Mouse (Mus musculus): ENCODE measurements around the gene Igf2bp1. TPM values are rescaled to one million over a fixed set of nuclear protein-coding genes. Genes with fewer than 3 reads are reported as not detected.
"Not testable (repeated sequence)": the region's sequence is repeated elsewhere in the genome, so short reads cannot be mapped to it uniquely, and the experiment has no call there.

Gene Igf2bp1
- total RNA-seq, 1 experiment from 2014 or later, result not detected

DNA sequence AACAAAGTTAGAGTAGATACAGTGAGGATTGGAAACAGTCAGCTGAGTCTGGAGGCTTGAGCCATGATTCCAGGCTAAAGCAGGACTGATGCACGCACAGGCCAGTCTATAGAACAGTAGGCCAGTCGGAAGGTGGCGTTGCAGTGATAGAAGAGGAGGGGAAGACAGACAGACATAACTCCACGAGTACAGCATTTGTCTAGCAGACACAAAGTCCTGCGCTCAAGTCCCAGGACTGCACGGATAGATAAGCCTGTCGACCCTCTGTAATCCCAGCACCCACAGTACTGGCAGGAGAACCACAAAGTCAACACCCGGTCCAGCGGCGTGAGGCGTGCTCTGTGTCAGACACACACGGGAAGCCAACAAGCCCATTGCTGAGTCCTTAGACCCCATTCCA is 23.9 kb downstream of the Igf2bp1 start:
- ATAC-seq (replicated peaks in 1 of 2; ENCODE audit: insufficient read depth in 1 of 2, low FRiP score in 2 of 2, low TSS enrichment in 1 of 2, low read depth in 1 of 2, poor library complexity in 2 of 2, severe bottlenecking in 2 of 2), result no peak

DNA sequence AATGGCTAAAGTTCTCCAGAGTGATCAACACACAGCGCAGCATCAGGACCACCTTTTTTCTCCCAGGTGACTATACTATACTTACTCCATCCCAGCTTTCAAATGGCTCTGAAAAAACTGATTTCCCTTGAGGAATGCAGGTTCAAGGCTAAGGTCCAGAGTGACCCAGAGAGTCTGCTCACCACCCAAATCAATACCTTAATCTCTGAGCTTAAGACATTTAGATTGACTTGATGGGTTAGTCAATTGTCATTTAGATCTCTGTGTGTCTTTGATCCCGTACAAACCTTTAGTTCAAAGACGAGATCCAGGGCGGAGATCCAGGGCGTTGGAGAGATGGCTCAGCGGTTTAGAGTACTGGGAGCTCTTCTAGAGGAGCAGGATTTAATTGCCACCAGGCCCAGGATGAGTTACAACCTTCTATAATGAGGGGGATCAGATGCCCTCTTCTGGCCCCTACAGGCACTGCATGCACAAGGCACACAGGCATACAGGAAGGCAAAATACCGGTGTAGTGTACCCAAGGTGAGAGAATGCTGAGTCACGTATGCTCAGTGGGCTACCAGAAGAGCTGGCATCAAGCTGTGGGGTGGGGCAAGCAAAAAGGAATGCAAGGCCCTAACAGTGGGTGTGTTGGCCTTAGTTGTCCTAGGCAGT is 24.9 kb downstream of the Igf2bp1 start:
- peak; percentile 32 to 53; a peak in 2 of 4 replicates for ATAC-seq (replicated peaks in 1 of 2; ENCODE audit: insufficient read depth in 1 of 2, low FRiP score in 2 of 2, low TSS enrichment in 1 of 2, low read depth in 1 of 2, poor library complexity in 2 of 2, severe bottlenecking in 2 of 2)

DNA sequence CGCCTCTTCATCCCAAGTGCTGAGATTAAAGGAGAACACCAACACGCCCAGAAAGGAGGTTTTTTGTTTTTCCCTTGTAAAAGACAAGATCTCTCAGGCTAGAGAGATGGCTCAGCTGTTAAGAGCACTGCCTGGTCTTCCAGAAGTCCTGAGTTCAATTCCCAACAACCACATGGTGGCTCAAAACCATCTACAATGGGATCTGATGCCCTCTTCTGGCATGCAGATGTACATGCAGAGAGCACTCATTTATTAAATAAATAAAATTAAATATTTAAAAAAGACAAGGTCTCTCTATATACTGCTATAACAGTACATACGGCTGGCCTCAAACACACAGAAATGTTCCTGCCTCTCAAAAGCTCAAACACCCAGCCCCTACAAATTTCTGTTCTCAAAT is 27.3 kb downstream of the Igf2bp1 start:
- no peak for ATAC-seq (replicated peaks in 1 of 2; ENCODE audit: insufficient read depth in 1 of 2, low FRiP score in 2 of 2, low TSS enrichment in 1 of 2, low read depth in 1 of 2, poor library complexity in 2 of 2, severe bottlenecking in 2 of 2)

DNA sequence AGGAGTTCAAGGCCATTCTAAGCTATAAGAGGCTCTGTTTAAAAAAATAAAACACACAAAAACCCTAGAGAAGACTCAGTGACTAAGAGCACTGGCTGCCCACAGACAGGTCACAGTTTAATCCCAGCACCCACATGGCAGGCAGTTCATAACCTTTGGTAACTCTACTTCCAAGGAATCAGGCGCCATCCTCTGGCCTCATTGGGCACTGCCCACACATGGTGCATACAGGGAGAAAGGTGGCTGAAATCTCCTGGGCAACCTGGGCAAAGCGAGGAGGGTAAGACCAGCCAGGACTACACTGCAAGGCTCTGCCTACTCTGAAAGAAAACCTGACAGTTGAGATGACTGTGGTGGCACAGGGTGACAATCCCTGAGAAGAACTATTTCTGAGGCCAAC is 29.4 kb downstream of the Igf2bp1 start:
- no peak for ATAC-seq (replicated peaks in 1 of 2; ENCODE audit: insufficient read depth in 1 of 2, low FRiP score in 2 of 2, low TSS enrichment in 1 of 2, low read depth in 1 of 2, poor library complexity in 2 of 2, severe bottlenecking in 2 of 2)

DNA sequence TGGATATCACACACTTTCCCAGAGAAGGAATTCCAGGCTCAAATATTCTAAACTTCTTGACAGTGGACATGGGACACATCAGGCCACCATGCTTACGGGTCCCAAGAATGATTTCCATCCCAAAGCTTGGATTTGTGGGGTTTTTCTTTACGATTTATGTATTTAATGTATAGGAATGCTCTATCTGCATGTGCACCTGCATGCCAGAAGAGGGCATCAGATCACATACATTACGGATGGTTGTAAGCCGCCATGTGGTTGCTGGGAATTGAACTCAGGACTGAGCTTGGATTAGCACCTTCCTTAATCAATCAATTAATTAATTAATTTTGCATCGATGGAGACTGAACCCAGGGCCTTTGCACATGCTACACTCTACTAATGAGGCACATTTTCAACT is 30.0 kb downstream of the Igf2bp1 start:
- ATAC-seq (replicated peaks in 1 of 2; ENCODE audit: insufficient read depth in 1 of 2, low FRiP score in 2 of 2, low TSS enrichment in 1 of 2, low read depth in 1 of 2, poor library complexity in 2 of 2, severe bottlenecking in 2 of 2), result no peak

DNA sequence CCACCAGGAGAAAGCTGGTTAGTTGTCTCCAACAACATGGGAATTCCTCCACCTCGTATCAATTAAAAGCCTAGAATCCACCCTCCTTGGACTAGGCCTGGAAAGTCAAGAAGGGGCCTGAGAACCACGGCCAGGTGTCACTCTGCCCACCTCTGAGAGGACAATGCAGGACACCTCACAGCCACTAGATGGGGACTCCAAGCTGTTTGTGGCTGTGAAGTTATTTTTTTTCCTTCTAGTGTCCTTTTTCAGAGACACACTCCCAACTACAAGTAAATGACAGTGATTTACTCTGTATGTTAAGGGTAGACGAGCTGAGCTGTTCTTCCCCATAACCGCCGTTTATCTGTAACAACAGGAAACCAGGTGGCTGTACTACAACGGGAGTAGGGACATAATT is 32.6 kb downstream of the Igf2bp1 start:
- no peak for ATAC-seq (replicated peaks in 1 of 2; ENCODE audit: insufficient read depth in 1 of 2, low FRiP score in 2 of 2, low TSS enrichment in 1 of 2, low read depth in 1 of 2, poor library complexity in 2 of 2, severe bottlenecking in 2 of 2)

DNA sequence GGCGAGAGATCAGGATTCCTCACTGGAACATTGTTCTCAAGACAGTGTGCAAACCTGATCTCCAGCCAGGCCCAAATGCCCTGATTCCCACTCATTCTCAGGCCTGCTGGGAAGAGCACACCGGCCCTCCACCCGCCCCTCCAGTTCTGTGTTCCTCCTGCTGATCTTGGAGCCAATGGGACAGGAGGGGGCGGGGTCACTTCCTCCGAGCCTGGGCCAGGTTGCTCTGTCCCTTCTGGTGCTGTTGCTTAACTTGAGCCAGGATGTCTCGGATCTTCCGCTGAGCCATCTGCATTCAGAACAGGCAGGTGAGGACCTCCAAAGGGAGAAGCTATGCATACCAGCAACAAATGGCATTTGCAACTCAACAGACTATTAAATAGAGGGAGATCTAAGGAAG is 42.4 kb downstream of the Igf2bp1 start:
- no peak for ATAC-seq (replicated peaks in 1 of 2; ENCODE audit: insufficient read depth in 1 of 2, low FRiP score in 2 of 2, low TSS enrichment in 1 of 2, low read depth in 1 of 2, poor library complexity in 2 of 2, severe bottlenecking in 2 of 2)

DNA sequence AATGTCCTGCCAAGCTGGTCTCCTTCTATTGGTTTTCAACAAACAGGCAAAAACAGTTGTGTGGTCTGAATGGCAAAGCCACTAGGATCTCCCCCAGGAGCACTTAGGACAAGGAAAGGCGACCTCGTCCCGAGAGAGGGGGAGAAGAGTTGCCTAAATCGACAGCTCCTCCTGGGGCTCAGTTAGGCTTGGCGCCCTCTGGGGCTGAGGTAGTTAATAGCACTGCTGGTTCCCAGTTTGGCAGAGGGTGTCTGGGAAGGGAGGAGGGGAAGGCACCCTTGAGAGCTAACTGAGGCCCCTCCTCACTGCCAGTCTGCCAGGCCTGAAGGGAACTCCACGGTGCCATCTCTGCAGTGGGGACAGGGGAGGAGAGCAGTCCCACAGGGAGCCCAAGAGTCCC is 46.6 kb downstream of the Igf2bp1 start:
- no peak for ATAC-seq (replicated peaks in 1 of 2; ENCODE audit: insufficient read depth in 1 of 2, low FRiP score in 2 of 2, low TSS enrichment in 1 of 2, low read depth in 1 of 2, poor library complexity in 2 of 2, severe bottlenecking in 2 of 2)

DNA sequence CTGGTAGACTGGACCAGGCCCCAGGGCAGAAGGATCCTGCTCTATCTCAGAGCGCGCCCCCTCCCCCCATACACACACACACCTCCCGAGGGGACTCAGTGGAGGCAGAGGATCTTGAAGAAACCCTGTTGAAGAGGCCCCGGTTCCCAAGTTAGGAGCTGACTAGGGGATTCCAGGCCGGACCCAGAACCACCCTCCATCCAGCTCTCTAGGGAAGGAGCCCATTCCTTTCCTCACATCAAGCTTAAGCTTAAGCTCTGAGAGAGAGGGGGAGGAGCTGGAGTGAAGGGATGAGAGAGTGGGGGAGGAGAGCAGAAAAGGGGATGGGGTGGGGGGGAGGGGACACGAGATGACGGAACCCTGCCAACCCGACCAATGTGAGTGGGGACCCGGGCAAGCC is 47.5 kb downstream of the Igf2bp1 start:
- ATAC-seq (replicated peaks in 1 of 2; ENCODE audit: insufficient read depth in 1 of 2, low FRiP score in 2 of 2, low TSS enrichment in 1 of 2, low read depth in 1 of 2, poor library complexity in 2 of 2, severe bottlenecking in 2 of 2), result no peak

DNA sequence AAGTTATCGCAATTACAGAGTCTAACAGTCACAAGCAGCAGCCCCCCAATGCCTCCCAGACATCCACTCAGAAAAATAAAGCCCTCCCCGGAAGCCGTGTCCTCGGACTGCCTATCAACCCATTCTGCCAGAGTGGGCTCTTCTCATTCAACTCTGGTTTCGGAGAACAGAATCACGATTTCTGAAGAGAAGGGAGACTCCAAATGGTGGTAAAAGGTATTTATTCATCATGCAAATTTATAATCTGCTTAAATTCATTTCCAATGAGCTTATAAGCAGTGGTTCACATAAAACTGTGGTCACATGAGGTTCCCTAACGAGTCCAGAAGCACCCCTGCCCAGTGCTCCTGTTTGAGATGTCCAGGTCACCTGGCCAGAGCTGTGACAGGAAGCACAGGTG is 48.3 kb downstream of the Igf2bp1 start:
- ATAC-seq (replicated peaks in 1 of 2; ENCODE audit: insufficient read depth in 1 of 2, low FRiP score in 2 of 2, low TSS enrichment in 1 of 2, low read depth in 1 of 2, poor library complexity in 2 of 2, severe bottlenecking in 2 of 2), result no peak

DNA sequence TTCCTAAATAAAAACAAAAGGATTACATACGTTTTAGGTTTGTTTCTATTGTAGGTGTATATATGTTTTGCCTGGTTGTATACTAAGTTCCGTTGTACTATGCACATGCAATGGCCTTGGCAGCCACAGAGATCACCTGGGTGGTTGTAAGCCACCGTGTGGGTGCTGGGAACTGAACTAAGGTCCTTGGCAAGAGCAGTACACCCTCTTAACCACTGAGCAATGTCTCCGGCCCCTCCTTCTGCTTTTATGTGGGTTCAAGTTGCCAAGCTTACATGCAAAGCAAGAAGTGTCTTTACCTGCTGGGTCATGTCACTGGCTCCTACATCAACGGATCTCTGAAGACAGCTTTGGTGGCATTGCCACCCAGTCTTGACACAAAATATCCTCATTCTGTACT is 52.4 kb downstream of the Igf2bp1 start:
- no peak for ATAC-seq (replicated peaks in 1 of 2; ENCODE audit: insufficient read depth in 1 of 2, low FRiP score in 2 of 2, low TSS enrichment in 1 of 2, low read depth in 1 of 2, poor library complexity in 2 of 2, severe bottlenecking in 2 of 2)

DNA sequence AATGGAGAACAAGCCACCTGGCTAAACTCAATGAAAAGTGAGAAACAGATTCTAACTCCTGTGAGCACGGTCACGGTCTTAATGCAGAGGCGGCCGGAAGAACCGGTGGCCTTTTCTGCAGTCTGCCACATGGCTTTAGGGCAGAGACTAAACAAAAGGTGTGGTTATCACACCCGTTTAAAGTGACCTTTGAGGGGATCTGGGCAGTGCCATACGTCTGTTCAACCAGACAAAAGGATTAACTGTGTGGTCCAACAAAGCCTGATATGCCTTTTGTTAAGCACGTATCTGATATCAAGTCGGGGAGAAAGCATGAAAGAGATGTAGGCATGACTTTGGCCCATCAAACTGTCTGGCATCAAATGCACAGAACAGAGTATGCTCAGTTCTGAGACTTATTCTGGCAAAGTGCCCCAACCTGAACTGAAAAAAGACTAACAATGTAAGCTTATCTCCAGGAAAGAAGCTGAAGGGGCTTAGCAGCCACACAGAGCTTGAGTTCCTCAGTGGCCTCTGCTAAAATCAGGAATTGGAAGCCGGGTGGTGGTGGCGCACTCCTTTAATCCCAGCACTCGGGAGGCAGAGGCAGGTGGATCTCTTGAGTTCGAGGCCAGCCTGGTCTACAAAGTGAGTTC is 59.8 kb downstream of the Igf2bp1 start:
- ATAC-seq (replicated peaks in 1 of 2; ENCODE audit: insufficient read depth in 1 of 2, low FRiP score in 2 of 2, low TSS enrichment in 1 of 2, low read depth in 1 of 2, poor library complexity in 2 of 2, severe bottlenecking in 2 of 2), result no peak

DNA sequence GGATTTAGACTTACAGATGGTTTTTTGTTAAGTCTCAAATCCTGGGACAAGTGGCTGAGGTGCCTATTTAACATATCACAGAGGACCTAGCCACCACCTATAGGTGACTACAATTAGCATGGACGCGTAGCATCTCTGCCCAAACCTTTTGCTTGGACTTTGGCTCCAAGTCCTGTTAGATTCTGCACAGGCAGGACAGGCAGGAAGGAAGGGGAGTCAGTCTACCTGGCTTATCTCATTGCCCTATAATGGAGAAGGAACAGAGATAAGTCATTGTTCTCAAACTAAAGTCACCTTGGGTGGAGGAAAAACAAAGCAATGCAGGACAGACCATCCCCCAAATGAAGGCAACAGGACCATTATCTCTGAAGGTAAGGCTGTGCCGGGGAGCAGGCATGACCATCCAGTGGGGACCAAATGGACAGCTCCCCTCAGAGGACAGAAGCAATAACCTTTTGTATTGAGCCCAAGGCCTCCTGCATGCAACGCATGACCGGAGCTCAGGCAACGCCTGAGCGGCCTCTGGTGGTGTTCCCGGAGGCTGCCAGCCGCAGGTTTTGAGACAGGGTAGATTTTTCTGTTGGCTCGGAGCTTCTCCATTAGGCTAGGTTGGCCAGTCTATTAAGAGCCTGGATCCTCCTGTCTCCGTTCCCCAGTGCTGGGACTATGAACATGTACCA is 65.8 kb downstream of the Igf2bp1 start:
- ATAC-seq (replicated peaks in 1 of 2; ENCODE audit: insufficient read depth in 1 of 2, low FRiP score in 2 of 2, low TSS enrichment in 1 of 2, low read depth in 1 of 2, poor library complexity in 2 of 2, severe bottlenecking in 2 of 2), result peak in 1 of 2 experiments; percentile 46; a peak in 1 of 4 replicates

DNA sequence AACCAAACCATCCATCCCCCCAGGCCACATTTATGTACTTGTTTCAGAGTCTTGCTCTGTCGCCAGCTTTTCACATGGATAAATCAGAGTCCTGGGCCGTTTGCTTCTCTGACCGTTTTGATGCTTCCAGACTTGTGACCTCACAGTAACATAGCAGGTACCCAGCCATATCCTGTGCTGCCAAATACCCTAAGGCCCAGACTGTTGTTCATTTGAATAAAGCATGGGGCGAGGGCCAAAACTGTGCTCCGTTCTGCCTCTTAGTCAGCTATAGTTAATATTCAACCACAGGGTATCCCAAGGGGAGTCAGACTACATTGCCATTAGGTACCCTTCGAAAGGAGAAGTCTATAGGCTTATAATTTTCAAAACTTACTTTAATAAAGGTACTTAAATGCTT is 69.3 kb downstream of the Igf2bp1 start:
- no peak for ATAC-seq (replicated peaks in 1 of 2; ENCODE audit: insufficient read depth in 1 of 2, low FRiP score in 2 of 2, low TSS enrichment in 1 of 2, low read depth in 1 of 2, poor library complexity in 2 of 2, severe bottlenecking in 2 of 2)

DNA sequence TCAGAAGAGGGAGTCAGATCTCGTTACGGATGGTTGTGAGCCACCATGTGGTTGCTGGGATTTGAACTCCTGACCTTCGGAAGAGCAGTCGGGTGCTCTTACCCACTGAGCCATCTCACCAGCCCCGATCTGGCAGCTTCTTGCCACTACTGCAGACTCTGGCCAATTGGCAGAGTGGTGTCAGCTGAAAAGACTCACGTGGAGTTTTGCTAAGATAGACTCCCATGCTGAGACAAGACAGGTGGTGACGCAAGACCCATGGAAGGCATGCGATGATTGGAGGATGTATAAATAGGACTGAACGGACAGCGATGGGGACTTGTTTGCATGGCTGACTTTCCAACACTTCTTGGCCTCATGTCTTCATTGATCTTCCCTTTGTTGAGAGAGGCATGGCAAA is 73.6 kb downstream of the Igf2bp1 start:
- ATAC-seq (replicated peaks in 1 of 2; ENCODE audit: insufficient read depth in 1 of 2, low FRiP score in 2 of 2, low TSS enrichment in 1 of 2, low read depth in 1 of 2, poor library complexity in 2 of 2, severe bottlenecking in 2 of 2), result not testable (repeated sequence)

DNA sequence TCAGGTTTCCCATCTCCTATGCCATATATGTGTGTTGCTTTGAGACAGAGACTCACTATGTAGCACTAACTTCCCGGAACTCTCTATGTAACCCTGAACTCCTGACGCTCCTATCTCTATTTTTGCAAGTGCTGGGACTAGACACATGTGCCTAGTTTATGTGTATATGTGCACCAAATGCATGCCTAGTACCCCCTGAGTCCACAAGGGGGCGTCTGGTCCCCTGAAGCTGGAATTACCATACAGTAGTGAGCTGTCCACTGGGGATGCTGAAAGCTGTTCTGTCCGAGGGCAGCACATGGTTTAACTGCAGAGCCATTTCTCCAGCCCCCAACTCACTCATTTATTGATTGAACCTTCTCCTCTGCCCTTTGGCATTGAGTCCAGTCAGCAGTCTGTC is 79.3 kb downstream of the Igf2bp1 start:
- no peak for ATAC-seq (replicated peaks in 1 of 2; ENCODE audit: insufficient read depth in 1 of 2, low FRiP score in 2 of 2, low TSS enrichment in 1 of 2, low read depth in 1 of 2, poor library complexity in 2 of 2, severe bottlenecking in 2 of 2)

DNA sequence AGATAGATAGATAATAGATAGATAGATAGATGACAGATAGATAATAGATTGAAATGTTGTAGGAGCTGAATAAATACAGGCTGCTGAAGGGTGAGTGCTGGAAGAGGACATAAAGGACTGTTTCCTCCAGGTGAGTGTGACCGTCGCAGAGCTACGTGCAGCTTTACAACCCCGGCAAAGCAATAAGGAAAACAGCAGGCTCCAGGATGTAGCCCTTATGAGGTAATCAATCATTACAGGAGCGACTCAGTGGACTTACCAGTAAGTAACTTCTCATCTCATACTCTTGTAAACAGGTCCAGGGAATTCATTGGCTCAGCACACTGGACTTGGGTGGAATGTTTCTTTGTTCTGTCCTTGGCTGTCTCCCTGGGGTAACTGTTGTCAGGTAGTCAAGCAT is 79.8 kb downstream of the Igf2bp1 start:
- no peak for ATAC-seq (replicated peaks in 1 of 2; ENCODE audit: insufficient read depth in 1 of 2, low FRiP score in 2 of 2, low TSS enrichment in 1 of 2, low read depth in 1 of 2, poor library complexity in 2 of 2, severe bottlenecking in 2 of 2)

DNA sequence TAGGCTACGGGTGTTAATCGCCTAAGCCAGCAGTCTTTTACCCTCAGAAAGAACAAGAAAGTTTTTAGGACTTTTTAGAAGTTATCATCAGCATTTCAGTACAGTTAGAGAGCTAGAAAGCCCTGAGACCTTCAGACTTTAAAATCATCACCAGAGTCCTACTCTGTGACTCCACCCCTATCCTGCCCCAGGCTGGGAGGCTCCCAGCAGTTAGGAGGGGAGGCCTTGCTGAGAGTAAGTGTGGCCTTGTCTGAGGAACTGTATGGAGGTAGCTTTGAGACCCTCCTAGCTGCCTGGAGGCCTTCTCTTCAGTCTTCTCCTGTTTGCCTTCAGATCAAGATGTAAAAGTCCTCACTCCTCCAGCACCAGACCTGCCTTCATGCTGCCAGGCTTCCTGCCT is 81.5 kb downstream of the Igf2bp1 start:
- ATAC-seq (replicated peaks in 1 of 2; ENCODE audit: insufficient read depth in 1 of 2, low FRiP score in 2 of 2, low TSS enrichment in 1 of 2, low read depth in 1 of 2, poor library complexity in 2 of 2, severe bottlenecking in 2 of 2), result no peak

DNA sequence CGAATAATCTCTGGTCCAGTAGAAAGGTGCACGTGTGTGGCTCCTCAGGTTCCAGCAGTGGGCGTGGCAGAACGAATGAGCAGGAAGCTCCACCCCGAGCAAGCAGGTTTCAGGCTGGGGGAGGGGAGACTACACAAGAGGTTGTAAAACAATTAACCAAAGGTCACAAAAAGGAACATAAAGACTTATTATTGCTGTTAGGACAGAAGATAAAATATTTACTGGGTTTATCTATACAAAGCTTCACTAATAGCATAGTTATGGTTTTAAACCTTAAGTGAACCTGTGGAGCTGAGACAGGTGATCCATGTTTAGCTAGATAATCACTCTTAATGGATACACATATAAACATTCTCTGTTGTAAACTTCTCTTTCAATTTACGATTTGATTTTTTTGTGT is 82.3 kb downstream of the Igf2bp1 start:
- not testable (repeated sequence) for ATAC-seq (replicated peaks in 1 of 2; ENCODE audit: insufficient read depth in 1 of 2, low FRiP score in 2 of 2, low TSS enrichment in 1 of 2, low read depth in 1 of 2, poor library complexity in 2 of 2, severe bottlenecking in 2 of 2)
